Mouse (Mus musculus): ENCODE measurements around the gene Habp4.

DNA sequence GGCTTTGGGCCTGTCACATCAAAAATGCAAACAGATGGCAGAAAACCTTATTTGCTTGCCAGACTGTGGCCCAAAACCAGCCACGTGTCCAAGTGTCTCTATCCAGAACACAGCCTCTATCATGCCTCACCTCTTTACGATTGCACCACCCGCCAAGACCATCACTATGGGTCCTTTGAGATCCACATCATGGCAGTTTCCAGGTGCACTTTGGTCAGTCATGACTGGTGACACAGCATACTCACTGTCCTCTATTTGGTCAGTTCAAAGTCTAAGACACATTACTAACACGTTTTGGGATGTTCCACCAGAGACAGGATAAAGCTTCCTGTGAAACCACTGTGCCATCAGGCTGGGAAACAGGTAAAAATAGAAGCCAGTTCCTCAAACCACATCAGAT, 22.0 kb downstream of the Habp4 start:
- TF ChIP-seq TAL1 (conservative IDR thresholded peaks at IDR 0.05; ENCODE audit: low read depth, low read length) (no peak), CTCF (IDR thresholded peaks at IDR 0.05; ENCODE audit: low read depth, low read length) (no peak), GATA1 (IDR thresholded peaks at IDR 0.05; ENCODE audit: borderline replicate concordance, low read length) (no peak)
